Mouse (Mus musculus) MEL (cell line): ENCODE results near the gene Kcnip1.

Experiments
- CTCF ChIP-seq, 3 experiments: IDR thresholded peaks in 2 of 3; conservative IDR thresholded peaks in 1 of 3; 2 replicates each; pipeline ENCODE4 v1.5.1; 2011 to 2012; ENCODE audit warnings: low read length in 3 of 3, low read depth in 2 of 3, mild to moderate bottlenecking in 2 of 3, improper control_type of control experiment in 1 of 3, inconsistent platforms in 1 of 3, mixed read lengths in 1 of 3, moderate library complexity in 1 of 3; ENCODE audit not compliant: control insufficient read depth in 1 of 3, insufficient read depth in 1 of 3, poor library complexity in 1 of 3, severe bottlenecking in 1 of 3
- POLR2A ChIP-seq, 2 experiments: IDR thresholded peaks; 2 replicates each; pipeline ENCODE4 v1.6.1; 2011 to 2012; ENCODE audit warnings: low read length in 2 of 2, mild to moderate bottlenecking in 2 of 2, control low read depth in 1 of 2, improper control_type of control experiment in 1 of 2, low read depth in 1 of 2, moderate library complexity in 1 of 2; ENCODE audit not compliant: control insufficient read depth in 1 of 2, insufficient read depth in 1 of 2, poor library complexity in 1 of 2
- POLR2AphosphoS5 ChIP-seq: IDR thresholded peaks from 2 replicates; pipeline ENCODE4 v1.6.1; 2012; ENCODE audit warnings: low read depth, borderline replicate concordance, mild to moderate bottlenecking, inconsistent platforms, low read length, moderate library complexity, mixed read lengths
- SIN3A ChIP-seq: IDR thresholded peaks from 2 replicates; pipeline ENCODE4 v1.6.1; 2012; ENCODE audit warnings: low read length, improper control_type of control experiment, inconsistent platforms

DNA sequence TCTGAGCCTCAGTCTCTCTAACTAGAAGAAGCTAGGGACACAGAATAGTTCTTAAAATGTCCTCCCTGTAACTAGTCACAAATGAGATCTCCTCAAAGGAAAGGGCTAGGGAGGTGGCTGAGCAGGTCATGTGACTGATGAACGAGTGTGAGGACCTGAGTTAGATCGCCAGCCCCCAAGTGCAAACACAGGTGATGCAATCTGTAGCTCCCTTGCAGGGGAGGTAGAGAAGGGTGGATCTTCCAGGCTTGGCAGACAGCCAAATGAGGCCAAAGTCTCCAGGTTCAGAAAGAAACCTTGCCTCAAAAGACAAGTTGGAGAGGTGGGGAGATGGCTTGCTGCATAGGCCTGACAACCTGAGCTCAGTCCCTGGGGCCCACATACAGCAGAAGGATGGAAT lies 66.4 kb downstream of the Kcnip1 start:
- no peak for TF ChIP-seq CTCF (IDR thresholded peaks at IDR 0.05 in 2 of 3, conservative IDR thresholded peaks at IDR 0.05 in 1 of 3; ENCODE audit: control insufficient read depth in 1 of 3, insufficient read depth in 1 of 3, low read depth in 2 of 3, low read length in 3 of 3, poor library complexity in 1 of 3, severe bottlenecking in 1 of 3)
- TF ChIP-seq POLR2AphosphoS5, result no peak
- no peak; the same call in 1 of the 2 replicates for TF ChIP-seq SIN3A
- no peak for TF ChIP-seq POLR2A (IDR thresholded peaks at IDR 0.05; ENCODE audit: control insufficient read depth in 1 of 2, insufficient read depth in 1 of 2, low read depth in 1 of 2, low read length in 2 of 2, poor library complexity in 1 of 2)
